Mouse (Mus musculus) limb, embryonic 13.5 days (tissue): ENCODE data around the gene Eif5b. TPM values are rescaled to one million over a fixed set of nuclear protein-coding genes. Genes with fewer than 3 reads are reported as not detected.

ENCODE experiments used
- ATAC-seq: fragments of 200-750 bp; cut with Nextera tagmentation; 2 replicates; pipeline ENCODE4 v1.8.0; 2017; ENCODE audit warnings: low read depth, moderate number of reproducible peaks, moderate TSS enrichment; ENCODE audit not compliant: low FRiP score
- H3K27ac ChIP-seq: fragments of 300-500 bp; sonication (generic); 2 replicates; pipeline ENCODE4 v1.5.1; 2015; ENCODE audit warnings: inconsistent platforms, mild to moderate bottlenecking, moderate library complexity
- H3K27me3 ChIP-seq: fragments of 300-500 bp; sonication (generic); 2 replicates; pipeline ENCODE4 v1.6.1; 2015; ENCODE audit warnings: mild to moderate bottlenecking, inconsistent platforms
- H3K36me3 ChIP-seq: fragments of 300-500 bp; sonication (generic); 2 replicates; pipeline ENCODE4 v1.6.1; 2015; ENCODE audit warnings: inconsistent platforms, mild to moderate bottlenecking, moderate library complexity
- H3K4me1 ChIP-seq: fragments of 300-500 bp; sonication (generic); 2 replicates; pipeline ENCODE4 v1.6.1; 2015; ENCODE audit warnings: inconsistent platforms
- H3K4me2 ChIP-seq: fragments of 300-500 bp; sonication (generic); replicated peaks from 2 replicates; pipeline ENCODE4 v1.6.1; 2015; ENCODE audit warnings: inconsistent platforms, mild to moderate bottlenecking, moderate library complexity
- H3K4me3 ChIP-seq: fragments of 300-500 bp; sonication (generic); 2 replicates; pipeline ENCODE4 v1.5.1; 2015; ENCODE audit warnings: moderate library complexity, mild to moderate bottlenecking, inconsistent platforms
- H3K9ac ChIP-seq: fragments of 300-500 bp; sonication (generic); 2 replicates; pipeline ENCODE4 v1.6.1; 2015; ENCODE audit warnings: mild to moderate bottlenecking, inconsistent platforms
- H3K9me3 ChIP-seq: fragments of 300-500 bp; sonication (generic); 2 replicates; pipeline ENCODE4 v1.6.1; 2016; ENCODE audit warnings: inconsistent platforms
- WGBS: fragments of 180-500 bp; shearing (Covaris S2); methylation state at CpG from one replicate; pipeline ENCODE4 v1.1.7; 2015; 5-methylcytosine and 5-hydroxymethylcytosine counted together
- polyA plus RNA-seq: library from polyadenylated mRNA; unstranded; fragments of >200 nt; fragmentation: Nextera tagmentation; extraction: Ambion mirVana; gene quantifications from 2 replicates; pipeline ENCODE4 v1.2.1, GENCODE M21; 2015

Gene Eif5b
- polyA plus RNA-seq, 1 experiment from 2014 or later, result 33.8 TPM

- no peak for ATAC-seq
- H3K36me3 ChIP-seq, result peaks cover 38% of the 10 kb centered on the region
- no peak overlapping the region for H3K4me2 ChIP-seq
- no peaks in the 10 kb centered on the region for H3K4me1 ChIP-seq
- 100% methylated on average over 1 of the region's 1 CpGs for WGBS
- H3K9ac ChIP-seq, result no peak overlapping the region
- no peak overlapping the region for H3K4me3 ChIP-seq
- H3K27ac ChIP-seq, result no peak overlapping the region
- no peaks in the 10 kb centered on the region for H3K27me3 ChIP-seq
- no peaks in the 10 kb centered on the region for H3K9me3 ChIP-seq
These were observed 13.5 kb upstream of the Eif5b start for GRCm38 (mm10) chr1:37984326-37984725.

DNA sequence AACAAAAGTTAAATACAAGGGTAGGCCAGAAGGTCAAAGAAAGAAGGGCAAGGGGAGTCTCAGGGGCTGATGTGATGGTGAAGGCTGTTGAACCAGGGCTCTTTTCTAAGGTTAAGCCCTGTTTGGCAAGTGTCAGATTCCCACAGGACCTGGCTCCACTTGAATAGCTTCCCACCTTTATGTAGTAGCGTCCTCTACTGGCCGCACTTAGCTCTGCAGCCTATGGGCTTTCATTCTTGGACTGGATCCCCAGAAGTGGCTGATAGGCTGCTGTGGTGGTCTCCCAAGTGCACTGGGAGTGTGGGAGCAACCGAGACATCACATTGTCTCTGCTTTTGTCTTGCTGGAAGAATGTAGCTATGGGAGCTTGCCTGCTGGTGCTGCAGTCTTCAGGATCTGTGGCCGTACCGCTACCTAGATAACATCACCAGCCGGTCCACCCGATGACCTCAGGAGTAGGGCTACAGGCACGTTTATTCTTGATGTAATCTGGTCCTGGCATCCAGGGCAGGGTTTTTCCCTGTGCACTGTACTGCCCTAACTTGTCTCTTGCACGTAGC is 12.0 kb upstream of the Eif5b start:
- WGBS, result 86% methylated on average over 9 of the region's 9 CpGs
- H3K9ac ChIP-seq, result no peak overlapping the region
- H3K4me1 ChIP-seq, result no peaks in the 10 kb centered on the region
- no peaks in the 10 kb centered on the region for H3K27me3 ChIP-seq
- peaks cover 52% of the 10 kb centered on the region for H3K36me3 ChIP-seq
- H3K9me3 ChIP-seq, result no peaks in the 10 kb centered on the region
- no peak overlapping the region for H3K4me2 ChIP-seq
- no peak overlapping the region for H3K4me3 ChIP-seq
- ATAC-seq, result no peak
- H3K27ac ChIP-seq, result no peak overlapping the region

DNA sequence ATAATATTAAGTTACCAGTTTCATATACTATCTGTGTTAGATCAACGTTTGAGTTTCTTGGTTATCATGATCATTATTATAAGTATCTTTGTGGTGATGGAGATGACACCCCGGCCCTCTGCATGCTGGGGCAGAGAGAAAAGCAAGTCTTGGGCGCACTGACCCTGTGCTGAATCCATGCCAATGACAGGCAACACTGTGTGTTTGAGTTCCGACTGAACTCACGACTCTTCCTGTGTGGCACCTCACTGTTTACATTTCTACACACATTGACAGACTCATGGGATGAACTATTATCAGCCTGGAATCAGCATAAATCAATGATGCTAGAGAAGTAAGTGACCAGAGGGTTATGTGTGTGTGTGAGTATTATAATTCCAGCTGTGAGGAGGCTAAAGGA is 10.0 kb upstream of the Eif5b start:
- Histone ChIP-seq H3K9me3 (no peaks in the 10 kb centered on the region), H3K27ac (no peak overlapping the region), H3K4me3 (no peak overlapping the region), H3K4me1 (no peaks in the 10 kb centered on the region), H3K36me3 (peaks cover 70% of the 10 kb centered on the region), H3K4me2 (no peak overlapping the region), H3K9ac (no peak overlapping the region), H3K27me3 (no peaks in the 10 kb centered on the region)
- ATAC-seq, result no peak
- 95% methylated on average over 5 of the region's 5 CpGs for WGBS

- 47% methylated on average over 3 of the region's 3 CpGs for WGBS
- Histone ChIP-seq H3K4me1 (peaks cover 18% of the 10 kb centered on the region), H3K36me3 (peaks cover 42% of the 10 kb centered on the region), H3K9me3 (no peaks in the 10 kb centered on the region), H3K27ac (no peak overlapping the region), H3K27me3 (no peaks in the 10 kb centered on the region), H3K9ac (peak overlapping the region; percentile 82), H3K4me3 (peak overlapping the region; percentile 96), H3K4me2 (peak overlapping the region; percentile 92)
- ATAC-seq, result no peak
These were observed 1.6 kb upstream of the Eif5b start for GRCm38 (mm10) chr1:37996226-37996625.

DNA sequence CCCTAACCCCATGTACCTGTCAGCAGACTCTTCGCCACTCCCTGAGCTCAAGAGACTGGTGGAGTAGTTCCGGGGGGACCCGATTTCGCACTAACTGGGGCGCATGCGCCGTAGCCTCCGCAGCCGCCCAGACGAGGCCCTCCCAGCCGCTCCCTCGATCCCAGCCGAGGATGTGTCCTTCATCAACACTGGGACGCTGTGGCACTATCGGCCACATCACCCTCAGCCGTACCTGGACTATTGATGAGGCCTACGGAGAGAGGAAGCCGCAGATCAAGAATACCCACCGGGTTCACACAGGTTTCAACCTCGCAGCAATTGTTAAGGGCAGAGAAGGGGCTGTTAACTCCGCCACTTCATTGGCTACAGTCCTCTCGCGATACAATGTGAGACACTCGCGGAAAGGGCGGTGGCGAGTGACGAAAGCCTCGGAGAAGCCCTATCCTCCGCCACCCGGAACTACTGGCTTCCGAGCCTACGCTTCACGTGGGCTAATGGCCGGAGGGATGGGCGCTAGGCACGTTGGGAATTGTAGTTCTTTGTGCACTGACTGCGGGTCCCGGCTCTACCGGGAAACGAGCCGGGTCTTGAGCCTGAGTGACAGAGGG is 829 bp upstream of the Eif5b start:
- peak; percentile 97 for ATAC-seq
- under 1% methylated on average over 42 of the region's 42 CpGs for WGBS

DNA sequence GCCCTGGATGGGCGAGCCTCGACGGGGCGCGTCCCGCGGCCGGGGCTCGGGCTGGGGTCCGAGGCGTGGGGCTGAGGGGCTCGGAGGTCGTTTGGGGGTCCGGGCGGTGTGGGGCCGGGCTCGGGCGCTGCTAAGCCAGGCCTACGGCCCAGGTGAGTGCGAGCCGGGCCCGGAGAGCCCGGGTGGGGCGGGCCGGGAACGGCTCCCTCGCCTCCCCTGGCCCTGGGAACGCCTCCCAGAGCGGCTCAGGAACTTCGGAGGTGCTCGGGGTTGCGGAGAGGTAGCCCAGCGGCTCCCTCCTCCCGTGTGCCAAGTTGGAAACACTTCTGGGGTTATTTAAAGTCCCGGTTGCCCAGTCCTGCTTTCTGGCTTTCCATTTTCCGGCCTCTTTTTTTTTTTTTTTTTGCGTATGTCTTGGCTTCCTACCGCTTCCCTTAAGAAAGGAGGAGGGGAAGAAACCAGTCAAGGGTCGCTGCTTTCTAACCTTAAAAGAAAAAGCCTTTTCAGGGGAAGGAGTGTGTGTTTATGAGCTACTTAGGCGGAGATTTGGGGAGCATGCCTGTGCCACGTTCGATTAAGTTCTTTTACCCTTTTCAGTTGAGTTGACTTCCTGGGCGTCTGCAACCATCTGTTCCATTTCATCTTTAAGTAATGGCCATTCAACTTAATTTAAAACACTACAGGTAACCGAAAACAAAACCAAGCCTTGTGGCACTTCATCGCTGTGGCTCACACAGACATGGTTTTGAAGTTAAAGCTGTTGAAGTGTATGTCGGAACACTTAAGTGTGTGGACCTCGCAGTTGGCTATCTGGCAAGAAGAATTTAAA is 775 bp downstream of the Eif5b start:
- H3K27ac ChIP-seq, result peak overlapping the region; percentile 88
- H3K4me1 ChIP-seq, result peaks cover 18% of the 10 kb centered on the region
- no peaks in the 10 kb centered on the region for H3K27me3 ChIP-seq
- ATAC-seq, result peak; percentile 12
- WGBS, result 3% methylated on average over 29 of the region's 47 CpGs
- peaks cover 20% of the 10 kb centered on the region for H3K36me3 ChIP-seq
- peak overlapping the region; percentile 96 for H3K4me3 ChIP-seq
- H3K9me3 ChIP-seq, result no peaks in the 10 kb centered on the region
- peak overlapping the region; percentile 95 for H3K9ac ChIP-seq
- peak overlapping the region; percentile 82 for H3K4me2 ChIP-seq

More for the DNA sequence above, 829 bp upstream of the Eif5b start:
- Histone ChIP-seq H3K27ac (peak overlapping the region; percentile 88), H3K36me3 (peaks cover 35% of the 10 kb centered on the region), H3K4me2 (peak overlapping the region; percentile 92), H3K4me3 (peak overlapping the region; percentile 96), H3K9me3 (no peaks in the 10 kb centered on the region), H3K9ac (peak overlapping the region; percentile 95), H3K4me1 (peaks cover 18% of the 10 kb centered on the region), H3K27me3 (no peaks in the 10 kb centered on the region)

DNA sequence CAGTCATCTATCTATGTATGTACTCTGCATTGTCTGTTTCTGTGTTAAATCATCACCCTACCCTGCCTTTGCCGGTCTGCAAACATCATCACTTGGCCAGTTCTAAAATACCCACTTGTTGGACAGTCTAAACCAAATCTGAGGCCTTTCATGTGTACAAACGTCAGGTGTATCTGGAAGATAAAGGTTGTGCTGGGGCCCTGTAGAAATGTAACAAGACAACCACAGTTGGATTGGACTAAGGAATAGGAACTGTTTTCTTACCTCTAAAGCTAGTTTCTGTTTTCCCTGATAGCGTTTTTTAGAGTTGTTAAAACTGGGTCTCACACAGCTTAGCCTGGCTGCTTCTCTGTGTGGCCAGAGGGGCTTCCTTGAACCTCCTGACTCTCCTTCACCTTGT is 1.7 kb downstream of the Eif5b start:
- Histone ChIP-seq H3K36me3 (peaks cover 11% of the 10 kb centered on the region), H3K27me3 (no peaks in the 10 kb centered on the region), H3K4me3 (peak overlapping the region; percentile 96; the same call in 1 of the 2 replicates), H3K9me3 (no peaks in the 10 kb centered on the region), H3K9ac (0 out of 2 replicates have a peak overlapping the region, but pooled peaks have one; percentile 95), H3K4me2 (peak overlapping the region; percentile 82), H3K4me1 (peaks cover 18% of the 10 kb centered on the region), H3K27ac (no peak overlapping the region)
- no peak for ATAC-seq
- 81% methylated on average over 3 of the region's 3 CpGs for WGBS

DNA sequence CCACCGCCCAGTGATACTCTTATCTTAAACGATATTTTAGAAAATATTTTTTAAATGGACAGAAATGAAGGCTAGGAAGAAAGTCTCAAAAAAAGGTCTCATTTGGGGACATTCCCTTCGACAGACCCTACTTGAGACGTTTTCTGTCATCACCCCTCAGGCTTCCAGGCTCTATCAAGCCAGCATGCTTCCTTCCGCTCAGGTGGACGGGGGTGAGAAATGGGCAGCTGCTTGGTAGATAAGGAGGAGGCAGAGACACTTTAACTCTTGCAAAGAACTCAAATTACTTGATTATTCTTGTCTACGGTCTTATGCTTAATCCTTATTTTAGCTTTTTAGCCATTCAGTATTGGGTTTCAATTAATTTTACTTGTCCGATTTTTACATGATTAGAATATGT is 3.0 kb downstream of the Eif5b start:
- H3K4me1 ChIP-seq, result peaks cover 17% of the 10 kb centered on the region
- no peaks in the 10 kb centered on the region for H3K27me3 ChIP-seq
- H3K4me3 ChIP-seq, result no peak overlapping the region
- no peak overlapping the region for H3K4me2 ChIP-seq
- ATAC-seq, result no peak
- H3K27ac ChIP-seq, result no peak overlapping the region
- no peaks in the 10 kb centered on the region for H3K36me3 ChIP-seq
- H3K9ac ChIP-seq, result no peak overlapping the region
- no peaks in the 10 kb centered on the region for H3K9me3 ChIP-seq
- WGBS, result 92% methylated on average over 8 of the region's 8 CpGs

DNA sequence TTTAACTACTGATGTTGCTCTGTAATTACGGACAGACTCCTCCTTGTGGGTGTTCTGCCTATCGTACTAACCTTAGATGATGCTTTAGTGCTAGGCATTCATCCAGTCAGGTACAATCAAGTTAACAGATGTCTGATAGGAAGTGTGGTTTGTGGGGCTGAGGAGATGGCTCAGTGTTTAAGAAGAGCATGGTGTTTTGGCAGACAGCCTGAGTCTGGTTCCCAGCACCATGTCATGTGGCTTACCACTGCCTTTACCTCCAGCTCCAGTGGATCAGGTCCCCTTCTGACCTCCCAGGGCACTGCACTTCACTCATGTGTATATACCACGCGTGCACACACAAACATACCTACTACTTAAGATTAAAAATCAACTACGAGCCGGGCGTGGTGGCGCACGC is 4.1 kb downstream of the Eif5b start:
- no peak overlapping the region for H3K27ac ChIP-seq
- H3K9me3 ChIP-seq, result no peaks in the 10 kb centered on the region
- peaks cover 11% of the 10 kb centered on the region for H3K4me1 ChIP-seq
- ATAC-seq, result no peak
- no peaks in the 10 kb centered on the region for H3K36me3 ChIP-seq
- 91% methylated on average over 9 of the region's 9 CpGs for WGBS
- no peak overlapping the region for H3K9ac ChIP-seq
- H3K4me2 ChIP-seq, result no peak overlapping the region
- no peaks in the 10 kb centered on the region for H3K27me3 ChIP-seq
- no peak overlapping the region for H3K4me3 ChIP-seq

DNA sequence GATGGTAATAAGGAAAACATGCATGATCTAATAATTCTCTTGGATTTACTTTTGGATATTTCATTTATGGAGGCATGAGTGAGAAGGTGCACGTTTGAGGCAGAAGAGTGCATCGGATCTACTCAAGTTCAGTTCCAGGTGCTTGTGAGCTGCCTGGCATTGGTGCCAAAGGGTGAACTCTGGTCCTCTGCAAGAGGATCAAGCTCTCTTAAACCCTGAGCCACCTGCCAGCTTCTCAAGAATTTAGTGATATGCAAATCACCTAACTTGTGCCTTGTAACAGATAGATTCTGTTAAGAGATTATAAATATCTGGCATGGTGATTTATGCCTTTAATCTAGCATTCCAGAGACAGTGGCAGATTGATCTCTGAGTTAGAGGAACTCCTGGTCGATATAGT is 5.2 kb downstream of the Eif5b start:
- no peak overlapping the region for H3K9ac ChIP-seq
- WGBS, result 84% methylated on average over 3 of the region's 3 CpGs
- peaks cover 11% of the 10 kb centered on the region for H3K4me1 ChIP-seq
- no peak overlapping the region for H3K4me3 ChIP-seq
- H3K27ac ChIP-seq, result no peak overlapping the region
- H3K27me3 ChIP-seq, result no peaks in the 10 kb centered on the region
- H3K9me3 ChIP-seq, result no peaks in the 10 kb centered on the region
- no peak overlapping the region for H3K4me2 ChIP-seq
- ATAC-seq, result no peak
- no peaks in the 10 kb centered on the region for H3K36me3 ChIP-seq

GRCm38 (mm10) chr1:38006741-38007140 is 8.9 kb downstream of the Eif5b start:
- 77% methylated on average over 3 of the region's 3 CpGs for WGBS
- peaks cover 3% of the 10 kb centered on the region; the same call in 1 of the 2 replicates for H3K4me1 ChIP-seq
- ATAC-seq, result no peak
- no peak overlapping the region for H3K9ac ChIP-seq
- H3K27me3 ChIP-seq, result no peaks in the 10 kb centered on the region
- H3K27ac ChIP-seq, result no peak overlapping the region
- no peak overlapping the region for H3K4me2 ChIP-seq
- H3K36me3 ChIP-seq, result no peaks in the 10 kb centered on the region
- H3K4me3 ChIP-seq, result no peak overlapping the region
- H3K9me3 ChIP-seq, result no peaks in the 10 kb centered on the region

GRCm38 (mm10) chr1:38011647-38012046 is 13.8 kb downstream of the Eif5b start:
- no peaks in the 10 kb centered on the region for H3K36me3 ChIP-seq
- 91% methylated on average over 6 of the region's 6 CpGs for WGBS
- ATAC-seq, result no peak
- no peak overlapping the region for H3K4me3 ChIP-seq
- peaks cover 3% of the 10 kb centered on the region; the same call in 1 of the 2 replicates for H3K4me1 ChIP-seq
- H3K27me3 ChIP-seq, result no peaks in the 10 kb centered on the region
- no peak overlapping the region for H3K27ac ChIP-seq
- no peak overlapping the region for H3K4me2 ChIP-seq
- H3K9ac ChIP-seq, result no peak overlapping the region
- H3K9me3 ChIP-seq, result no peaks in the 10 kb centered on the region
